Mouse (Mus musculus) midbrain, embryonic 12.5 days (tissue): ENCODE results near the gene Ndufa3. TPM values are rescaled to one million over a fixed set of nuclear protein-coding genes. Genes with fewer than 3 reads are reported as not detected.
"Not testable (repeated sequence)": the region's sequence is repeated elsewhere in the genome, so short reads cannot be mapped to it uniquely, and the experiment has no call there.

Experiments used
- ATAC-seq: fragments of 200-750 bp; cut with Nextera tagmentation; 2 replicates; pipeline ENCODE4 v1.8.0; 2017; ENCODE audit warnings: low read depth, moderate TSS enrichment, moderate library complexity; ENCODE audit not compliant: low FRiP score
- H3K27ac ChIP-seq: fragments of 300-500 bp; sonication (generic); replicated peaks from 2 replicates; pipeline ENCODE4 v1.5.1; 2016; ENCODE audit warnings: mild to moderate bottlenecking
- H3K27me3 ChIP-seq: fragments of 300-500 bp; sonication (generic); 2 replicates; pipeline ENCODE4 v1.6.1; 2016; ENCODE audit warnings: mild to moderate bottlenecking
- H3K36me3 ChIP-seq: fragments of 300-500 bp; sonication (generic); 2 replicates; pipeline ENCODE4 v1.6.1; 2016
- H3K4me1 ChIP-seq: fragments of 300-500 bp; sonication (generic); 2 replicates; pipeline ENCODE4 v1.6.1; 2016
- H3K4me2 ChIP-seq: fragments of 300-500 bp; sonication (generic); replicated peaks from 2 replicates; pipeline ENCODE4 v1.6.1; 2016; ENCODE audit warnings: mild to moderate bottlenecking, moderate library complexity
- H3K4me3 ChIP-seq: fragments of 300-500 bp; sonication (generic); 2 replicates; pipeline ENCODE4 v1.5.1; 2016; ENCODE audit warnings: mild to moderate bottlenecking
- H3K9ac ChIP-seq: fragments of 300-500 bp; sonication (generic); replicated peaks from 2 replicates; pipeline ENCODE4 v1.6.1; 2016; ENCODE audit warnings: mild to moderate bottlenecking, moderate library complexity
- H3K9me3 ChIP-seq: fragments of 300-500 bp; sonication (generic); 2 replicates; pipeline ENCODE4 v1.6.1; 2016; ENCODE audit warnings: mild to moderate bottlenecking
- WGBS: fragments of 180-500 bp; shearing (Covaris S2); methylation state at CpG from one replicate; pipeline ENCODE4 v1.1.7; 2016; 5-methylcytosine and 5-hydroxymethylcytosine counted together
- polyA plus RNA-seq: library from polyadenylated mRNA; unstranded; fragments of >200 nt; fragmentation: Nextera tagmentation; extraction: Ambion mirVana; gene quantifications from 2 replicates; pipeline ENCODE4 v1.2.1, GENCODE M21; 2016

The Ndufa3 gene
- polyA plus RNA-seq, 1 experiment from 2014 or later: 342 TPM

- H3K27me3 ChIP-seq: no peaks in the 10 kb centered on the region
- H3K4me1 ChIP-seq: peaks cover 6% of the 10 kb centered on the region; the same call in 1 of the 2 replicates
- H3K4me3 ChIP-seq: no peak overlapping the region
- H3K4me2 ChIP-seq: no peak overlapping the region
- no peaks in the 10 kb centered on the region for H3K9me3 ChIP-seq
- no peak overlapping the region for H3K27ac ChIP-seq
- no peaks in the 10 kb centered on the region for H3K36me3 ChIP-seq
- ATAC-seq: no peak
- H3K9ac ChIP-seq: no peak overlapping the region
- WGBS: 83% methylated on average over 3 of the region's 3 CpGs
Measured at GRCm38 (mm10) chr7:3590550-3590949, 26.6 kb upstream of the Ndufa3 start.

DNA sequence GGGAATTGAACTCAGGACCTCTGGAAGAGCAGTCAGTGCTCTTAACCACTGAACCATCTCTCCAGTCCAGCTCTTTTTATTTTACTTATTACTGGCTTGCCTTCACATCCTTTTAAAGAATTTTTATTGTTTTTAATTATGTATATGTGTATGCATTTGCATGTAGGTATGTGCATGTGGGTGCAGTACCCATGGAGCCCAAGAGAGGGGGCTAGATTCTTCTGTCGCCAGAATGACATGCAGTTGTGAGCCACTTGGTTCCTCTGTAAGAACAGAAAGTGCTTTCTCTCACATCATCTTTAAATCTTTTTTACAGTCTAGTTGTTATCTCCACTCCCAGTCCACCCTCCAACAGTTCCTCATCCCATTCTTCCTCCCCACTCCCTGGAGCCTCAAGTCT, 25.6 kb upstream of the Ndufa3 start:
- Histone ChIP-seq H3K9me3 (no peaks in the 10 kb centered on the region), H3K9ac (no peak overlapping the region), H3K27me3 (no peaks in the 10 kb centered on the region), H3K4me3 (no peak overlapping the region), H3K4me2 (no peak overlapping the region), H3K4me1 (peaks cover 2% of the 10 kb centered on the region; the same call in 1 of the 2 replicates), H3K36me3 (no peaks in the 10 kb centered on the region), H3K27ac (no peak overlapping the region)
- 76% methylated on average over 1 of the region's 1 CpGs for WGBS
- no peak for ATAC-seq

GRCm38 (mm10) chr7:3593855-3594254, 23.3 kb upstream of the Ndufa3 start:
- no peaks in the 10 kb centered on the region for H3K36me3 ChIP-seq
- H3K4me2 ChIP-seq: no peak overlapping the region
- no peak overlapping the region for H3K4me3 ChIP-seq
- no peak overlapping the region for H3K27ac ChIP-seq
- H3K4me1 ChIP-seq: no peaks in the 10 kb centered on the region
- no peak overlapping the region for H3K9ac ChIP-seq
- ATAC-seq: no peak
- H3K9me3 ChIP-seq: no peaks in the 10 kb centered on the region
- no peaks in the 10 kb centered on the region for H3K27me3 ChIP-seq

- Histone ChIP-seq H3K9me3 (no peaks in the 10 kb centered on the region), H3K27ac (no peak overlapping the region), H3K36me3 (no peaks in the 10 kb centered on the region), H3K4me1 (no peaks in the 10 kb centered on the region), H3K4me2 (no peak overlapping the region; the same call in 1 of the 2 replicates), H3K9ac (no peak overlapping the region), H3K27me3 (no peaks in the 10 kb centered on the region), H3K4me3 (no peak overlapping the region)
- ATAC-seq: no peak
- 20% methylated on average over 5 of the region's 5 CpGs for WGBS
Measured at GRCm38 (mm10) chr7:3594686-3595085, 22.5 kb upstream of the Ndufa3 start.

DNA sequence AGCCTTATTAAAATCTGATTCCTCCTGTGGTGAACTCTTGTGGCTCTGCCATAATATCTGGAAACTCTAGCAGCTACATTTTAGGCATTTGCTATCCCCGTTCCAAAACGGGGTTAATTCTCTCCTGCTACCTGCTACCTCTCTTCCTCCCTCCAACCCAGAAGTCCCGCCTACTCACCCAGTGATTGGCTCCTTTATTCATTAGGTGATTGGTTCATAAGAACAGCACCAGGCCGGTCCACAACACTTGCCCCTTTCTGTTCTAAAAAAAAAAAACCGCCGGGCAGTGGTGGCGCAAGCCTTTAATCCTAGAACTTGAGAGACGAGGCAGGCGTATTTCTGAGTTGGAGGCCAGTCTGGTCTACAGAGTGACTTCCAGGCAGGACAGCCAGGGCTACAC, 22.0 kb upstream of the Ndufa3 start:
- Histone ChIP-seq H3K36me3 (no peaks in the 10 kb centered on the region), H3K4me1 (no peaks in the 10 kb centered on the region), H3K9ac (no peak overlapping the region), H3K4me2 (no peak overlapping the region), H3K27ac (no peak overlapping the region), H3K9me3 (no peaks in the 10 kb centered on the region), H3K4me3 (no peak overlapping the region), H3K27me3 (no peaks in the 10 kb centered on the region)
- WGBS: 19% methylated on average over 9 of the region's 9 CpGs
- ATAC-seq: no peak

GRCm38 (mm10) chr7:3597755-3598154, 19.4 kb upstream of the Ndufa3 start:
- WGBS: 76% methylated on average over 1 of the region's 1 CpGs
- not testable (repeated sequence) for H3K27ac ChIP-seq, ATAC-seq, H3K9me3 ChIP-seq, H3K36me3 ChIP-seq, H3K27me3 ChIP-seq, H3K4me1 ChIP-seq, H3K4me2 ChIP-seq, H3K9ac ChIP-seq, H3K4me3 ChIP-seq

- H3K9ac ChIP-seq: no peak overlapping the region
- no peak overlapping the region for H3K27ac ChIP-seq
- no peaks in the 10 kb centered on the region for H3K27me3 ChIP-seq
- H3K4me2 ChIP-seq: no peak overlapping the region
- 0 out of 2 replicates have a peak, but pooled peaks have one; percentile 30 for ATAC-seq
- no peak overlapping the region for H3K4me3 ChIP-seq
- 17% methylated on average over 4 of the region's 4 CpGs for WGBS
- no peaks in the 10 kb centered on the region for H3K36me3 ChIP-seq
- no peaks in the 10 kb centered on the region for H3K4me1 ChIP-seq
- no peaks in the 10 kb centered on the region for H3K9me3 ChIP-seq
Measured at GRCm38 (mm10) chr7:3601119-3601518, 16.1 kb upstream of the Ndufa3 start.

- H3K36me3 ChIP-seq: no peaks in the 10 kb centered on the region
- no peaks in the 10 kb centered on the region for H3K4me1 ChIP-seq
- H3K27me3 ChIP-seq: no peaks in the 10 kb centered on the region
- no peak overlapping the region for H3K9ac ChIP-seq
- no peak overlapping the region for H3K4me2 ChIP-seq
- no peak overlapping the region for H3K27ac ChIP-seq
- 15% methylated on average over 2 of the region's 2 CpGs for WGBS
- no peaks in the 10 kb centered on the region for H3K9me3 ChIP-seq
- H3K4me3 ChIP-seq: no peak overlapping the region
- no peak for ATAC-seq
Measured at GRCm38 (mm10) chr7:3606798-3607197, 10.4 kb upstream of the Ndufa3 start.

DNA sequence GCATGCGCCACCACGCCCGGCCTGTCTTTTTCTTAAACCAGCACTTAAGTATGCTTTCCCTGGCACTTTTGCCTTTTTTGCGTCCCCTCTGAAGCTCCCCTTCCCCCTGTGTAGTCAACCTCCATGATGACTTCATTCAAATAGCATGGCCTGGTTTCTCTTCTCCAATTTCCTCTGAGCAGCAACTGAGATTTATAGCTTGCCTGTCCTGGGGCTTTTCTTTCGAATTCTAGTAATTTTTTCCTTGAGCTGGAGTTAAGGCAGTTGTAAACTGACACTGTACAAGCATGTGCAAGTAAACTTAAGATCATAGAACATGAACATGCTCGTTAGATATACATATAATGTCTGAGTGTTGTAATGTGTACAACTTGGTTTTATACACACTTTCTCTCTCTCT, 9.8 kb upstream of the Ndufa3 start:
- Histone ChIP-seq H3K4me3 (no peak overlapping the region), H3K9me3 (no peaks in the 10 kb centered on the region), H3K27me3 (no peaks in the 10 kb centered on the region), H3K27ac (no peak overlapping the region), H3K36me3 (no peaks in the 10 kb centered on the region), H3K4me2 (no peak overlapping the region), H3K9ac (no peak overlapping the region), H3K4me1 (no peaks in the 10 kb centered on the region)
- no peak for ATAC-seq
- 86% methylated on average over 6 of the region's 6 CpGs for WGBS

DNA sequence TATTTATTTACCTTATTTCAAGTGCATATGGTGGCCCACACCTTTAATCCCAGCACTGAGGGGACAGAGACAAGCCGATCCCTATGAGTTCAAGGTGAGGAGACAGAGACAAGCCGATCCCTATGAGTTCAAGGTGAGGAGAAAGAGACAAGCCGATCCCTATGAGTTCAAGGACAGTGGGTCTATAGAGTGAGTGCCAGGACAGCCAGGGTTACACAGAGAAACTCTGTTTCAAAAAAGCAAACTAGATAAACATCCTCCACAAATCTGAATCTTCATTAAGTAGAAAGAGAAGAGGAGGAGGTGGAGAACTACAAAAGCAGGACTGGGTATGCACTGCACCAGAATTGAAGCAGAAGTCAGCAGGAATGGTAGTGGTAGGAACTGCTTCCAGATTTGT, 8.5 kb upstream of the Ndufa3 start:
- no peaks in the 10 kb centered on the region for H3K9me3 ChIP-seq
- H3K27me3 ChIP-seq: no peaks in the 10 kb centered on the region
- H3K9ac ChIP-seq: no peak overlapping the region
- H3K36me3 ChIP-seq: no peaks in the 10 kb centered on the region
- H3K4me2 ChIP-seq: no peak overlapping the region
- no peak overlapping the region for H3K4me3 ChIP-seq
- 91% methylated on average over 3 of the region's 3 CpGs for WGBS
- H3K4me1 ChIP-seq: no peaks in the 10 kb centered on the region
- no peak for ATAC-seq
- no peak overlapping the region for H3K27ac ChIP-seq

- Histone ChIP-seq H3K4me2 (no peak overlapping the region), H3K36me3 (no peaks in the 10 kb centered on the region), H3K27me3 (no peaks in the 10 kb centered on the region), H3K4me3 (no peak overlapping the region), H3K9ac (no peak overlapping the region), H3K4me1 (no peaks in the 10 kb centered on the region), H3K9me3 (no peaks in the 10 kb centered on the region), H3K27ac (no peak overlapping the region)
- ATAC-seq: no peak
- WGBS: 75% methylated on average over 3 of the region's 3 CpGs
Measured at GRCm38 (mm10) chr7:3609082-3609481, 8.1 kb upstream of the Ndufa3 start.

DNA sequence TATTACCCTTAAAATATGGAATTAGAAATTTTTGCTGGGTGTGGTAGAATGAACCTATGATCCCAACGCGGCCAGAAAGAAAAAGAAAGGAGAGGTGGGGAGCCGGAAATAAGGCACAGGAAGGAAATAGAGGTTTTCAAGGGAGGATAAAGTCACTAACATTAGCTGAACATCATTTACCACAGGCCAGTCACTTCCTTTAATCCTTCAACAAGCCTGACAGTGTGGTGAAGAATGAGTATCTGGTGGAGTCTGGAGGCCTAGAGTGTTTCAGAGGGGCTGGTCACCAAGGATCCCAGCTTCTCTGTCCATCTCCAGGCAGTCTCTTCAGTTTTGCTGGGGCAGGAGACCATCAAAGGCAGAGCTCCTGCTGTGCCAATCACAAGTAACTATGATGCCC, 6.7 kb upstream of the Ndufa3 start:
- H3K27ac ChIP-seq: no peak overlapping the region
- ATAC-seq: no peak
- no peak overlapping the region for H3K9ac ChIP-seq
- 90% methylated on average over 3 of the region's 3 CpGs for WGBS
- H3K36me3 ChIP-seq: no peaks in the 10 kb centered on the region
- no peak overlapping the region for H3K4me3 ChIP-seq
- no peaks in the 10 kb centered on the region for H3K27me3 ChIP-seq
- no peaks in the 10 kb centered on the region for H3K9me3 ChIP-seq
- no peaks in the 10 kb centered on the region for H3K4me1 ChIP-seq
- no peak overlapping the region for H3K4me2 ChIP-seq

- Histone ChIP-seq H3K4me3 (no peak overlapping the region), H3K4me1 (no peaks in the 10 kb centered on the region), H3K27me3 (no peaks in the 10 kb centered on the region), H3K4me2 (no peak overlapping the region), H3K36me3 (no peaks in the 10 kb centered on the region), H3K27ac (no peak overlapping the region), H3K9ac (no peak overlapping the region), H3K9me3 (no peaks in the 10 kb centered on the region)
- WGBS: 89% methylated on average over 13 of the region's 13 CpGs
- no peak for ATAC-seq
Measured at GRCm38 (mm10) chr7:3611006-3611405, 6.2 kb upstream of the Ndufa3 start.
